Mouse (Mus musculus) ES-E14 (cell line): ENCODE measurements around the gene Copz1.

Experiments
- CHD2 ChIP-seq: IDR thresholded peaks from 2 replicates; pipeline ENCODE4 v1.6.1; 2014; ENCODE audit warnings: mild to moderate bottlenecking, low read depth, low read length, inconsistent platforms
- HCFC1 ChIP-seq: IDR thresholded peaks from 2 replicates; pipeline ENCODE4 v1.6.1; 2012; ENCODE audit warnings: low read length, inconsistent platforms, borderline replicate concordance; ENCODE audit not compliant: insufficient read depth
- ZC3H11A ChIP-seq: IDR thresholded peaks from 2 replicates; pipeline ENCODE4 v1.6.1; 2012; ENCODE audit warnings: low read depth, mild to moderate bottlenecking, inconsistent platforms, low read length, borderline replicate concordance
- ZNF384 ChIP-seq: IDR thresholded peaks from 2 replicates; pipeline ENCODE4 v1.6.1; 2012; ENCODE audit warnings: low read depth, low read length, inconsistent platforms

- TF ChIP-seq ZC3H11A (no peak), HCFC1 (no peak), CHD2 (no peak), ZNF384 (no peak)
These were observed 39.4 kb upstream of the Copz1 start for GRCm38 (mm10) chr15:103233119-103233518.
